Mouse (Mus musculus): ENCODE results near the gene Fam20b. TPM values are rescaled to one million over a fixed set of nuclear protein-coding genes. Genes with fewer than 3 reads are reported as not detected.

Gene Fam20b
- polyA plus RNA-seq, 1 experiment = 27.3 TPM

DNA sequence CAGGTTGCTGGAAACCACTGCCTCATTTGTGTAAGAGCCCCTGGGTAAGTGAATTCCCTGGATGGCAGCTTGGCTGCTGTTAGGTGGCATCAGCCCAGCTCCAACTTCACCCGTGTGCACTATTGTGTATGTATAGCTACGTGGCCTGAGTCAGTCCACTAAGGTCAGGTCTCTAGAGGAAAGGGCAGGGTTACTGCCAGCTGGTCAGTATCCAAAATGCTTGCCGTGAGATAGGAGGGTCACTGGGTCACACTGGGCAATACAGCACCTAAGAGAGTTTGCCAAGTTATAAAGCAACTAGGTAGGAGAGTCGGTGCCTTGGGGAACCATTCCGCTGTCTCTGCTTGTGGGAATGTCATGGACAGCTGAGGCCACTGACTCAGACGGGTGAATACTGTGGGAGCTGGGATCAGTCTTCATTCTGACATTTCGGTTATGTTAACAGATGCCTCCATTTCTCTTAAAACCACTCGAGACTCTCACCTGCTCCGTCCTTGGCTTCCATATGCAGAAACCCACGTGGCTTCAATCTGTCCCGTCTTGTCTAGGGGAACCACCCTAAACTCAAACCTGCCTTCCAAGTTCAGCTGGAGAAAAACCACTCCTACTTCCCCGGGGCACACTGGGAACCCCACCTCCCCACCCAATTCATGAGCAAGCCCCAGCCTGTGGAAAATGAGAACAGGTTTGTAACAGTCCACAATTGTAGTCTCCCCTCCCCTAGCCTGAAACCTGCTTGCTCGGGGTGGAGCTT lies 58.8 kb downstream of the Fam20b start:
- TF ChIP-seq CTCF (IDR thresholded peaks at IDR 0.05; ENCODE audit: low read depth, low read length) (no peak), POLR2A (IDR thresholded peaks at IDR 0.05; ENCODE audit: borderline replicate concordance, low read depth, low read length) (no peak)
- peak overlapping the region; percentile 2; the same call in 1 of the 2 replicates for H3K27ac ChIP-seq (ENCODE audit: insufficient read depth, low read depth, low read length)
- H3K4me1 ChIP-seq (ENCODE audit: control insufficient read depth, insufficient read depth, low read length) = peaks cover 16% of the 10 kb centered on the region
- H3K4me3 ChIP-seq (ENCODE audit: insufficient read depth, low read length) = peak overlapping the region; percentile 14; the same call in 1 of the 2 replicates

DNA sequence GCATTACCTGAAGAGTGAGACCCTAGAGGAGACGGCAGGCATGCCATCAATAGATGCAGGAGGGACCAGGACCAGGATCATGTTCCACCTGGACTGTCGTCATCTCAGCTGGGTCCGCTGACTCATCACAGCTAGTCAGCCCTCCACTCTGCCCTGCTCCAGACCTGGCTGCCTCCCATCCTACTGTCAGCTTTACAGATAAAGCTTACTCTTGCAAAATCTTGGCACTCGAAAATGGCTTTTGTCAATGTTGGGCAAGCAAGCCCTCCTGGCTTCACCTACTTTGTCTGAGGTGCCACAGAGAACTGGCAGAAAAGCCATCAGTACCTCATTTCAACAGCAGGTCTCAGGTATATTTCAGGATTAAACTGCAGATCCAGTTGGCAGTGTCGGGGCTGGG lies 60.2 kb downstream of the Fam20b start:
- H3K4me3 ChIP-seq (ENCODE audit: insufficient read depth, low read length) = no peak overlapping the region
- H3K27ac ChIP-seq (ENCODE audit: insufficient read depth, low read depth, low read length) = no peak overlapping the region
- TF ChIP-seq POLR2A (IDR thresholded peaks at IDR 0.05; ENCODE audit: borderline replicate concordance, low read depth, low read length) = no peak
- no peak for TF ChIP-seq CTCF (IDR thresholded peaks at IDR 0.05; ENCODE audit: low read depth, low read length)
- H3K4me1 ChIP-seq (ENCODE audit: control insufficient read depth, insufficient read depth, low read length) = peaks cover 16% of the 10 kb centered on the region

DNA sequence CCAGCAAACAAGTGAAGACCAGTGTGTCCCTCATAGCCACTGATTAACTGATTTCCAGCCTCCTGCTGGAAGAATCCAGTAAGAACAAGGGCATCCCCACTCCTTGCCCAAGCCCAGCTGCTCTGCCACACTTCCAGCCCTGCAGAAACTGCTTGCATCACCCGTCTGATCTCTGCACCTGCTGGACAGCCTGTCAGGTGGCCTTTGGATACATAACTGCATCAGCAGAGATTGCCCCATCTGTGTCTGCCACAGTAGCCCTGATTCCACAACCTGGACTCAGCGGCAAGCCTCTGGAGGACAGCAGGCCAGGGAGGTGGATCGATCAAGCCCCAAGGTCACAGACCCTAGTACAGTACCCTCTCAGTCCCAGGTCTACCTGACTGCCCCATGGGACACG lies 61.4 kb downstream of the Fam20b start:
- Histone ChIP-seq H3K4me3 (ENCODE audit: insufficient read depth, low read length) (no peak overlapping the region), H3K27ac (ENCODE audit: insufficient read depth, low read depth, low read length) (no peak overlapping the region), H3K4me1 (ENCODE audit: control insufficient read depth, insufficient read depth, low read length) (peaks cover 16% of the 10 kb centered on the region)
- no peak for TF ChIP-seq CTCF (IDR thresholded peaks at IDR 0.05; ENCODE audit: low read depth, low read length)
- TF ChIP-seq POLR2A (IDR thresholded peaks at IDR 0.05; ENCODE audit: borderline replicate concordance, low read depth, low read length) = no peak

DNA sequence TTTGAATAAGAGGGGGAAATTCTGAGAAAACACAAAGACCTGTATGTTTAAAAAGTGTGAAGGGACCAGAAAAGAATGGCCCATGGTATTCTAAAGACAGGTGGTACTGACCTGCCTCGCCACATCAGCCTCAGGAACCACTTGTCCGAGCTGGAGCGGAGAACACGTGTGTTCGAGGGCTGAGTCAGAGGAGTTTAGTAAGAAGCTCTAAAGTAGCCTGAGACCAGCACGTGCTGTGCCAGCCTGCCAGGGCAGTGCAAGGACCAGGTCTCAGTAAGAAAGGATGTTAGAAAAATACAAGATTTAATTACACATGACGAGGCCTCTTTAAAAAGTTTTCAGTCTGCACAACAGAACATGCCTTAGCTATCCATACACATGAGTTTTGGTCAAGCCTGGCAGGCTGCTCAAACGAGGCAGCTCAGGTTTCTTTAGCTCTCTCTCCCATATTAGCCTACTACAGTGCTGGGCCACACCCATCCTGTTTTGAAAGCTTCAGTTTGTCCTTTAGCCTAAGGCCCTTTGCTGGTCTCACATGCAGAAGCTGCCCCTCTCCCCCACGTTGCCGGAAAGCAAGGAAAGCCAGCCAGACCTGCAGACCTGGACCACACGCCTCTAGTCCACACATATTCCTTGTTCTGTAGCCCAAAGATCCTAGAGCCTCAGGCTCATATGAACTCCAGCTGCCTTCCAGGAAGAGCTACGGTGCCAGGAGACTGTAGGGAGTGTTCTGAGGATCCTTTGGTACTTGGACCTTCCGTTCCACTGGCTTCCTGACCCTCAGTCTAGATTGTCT lies 64.0 kb downstream of the Fam20b start:
- no peak overlapping the region for H3K4me3 ChIP-seq (ENCODE audit: insufficient read depth, low read length)
- H3K4me1 ChIP-seq (ENCODE audit: control insufficient read depth, insufficient read depth, low read length) = peaks cover 2% of the 10 kb centered on the region
- no peak for TF ChIP-seq POLR2A (IDR thresholded peaks at IDR 0.05; ENCODE audit: borderline replicate concordance, low read depth, low read length)
- no peak for TF ChIP-seq CTCF (IDR thresholded peaks at IDR 0.05; ENCODE audit: low read depth, low read length)
- H3K27ac ChIP-seq (ENCODE audit: insufficient read depth, low read depth, low read length) = no peak overlapping the region

DNA sequence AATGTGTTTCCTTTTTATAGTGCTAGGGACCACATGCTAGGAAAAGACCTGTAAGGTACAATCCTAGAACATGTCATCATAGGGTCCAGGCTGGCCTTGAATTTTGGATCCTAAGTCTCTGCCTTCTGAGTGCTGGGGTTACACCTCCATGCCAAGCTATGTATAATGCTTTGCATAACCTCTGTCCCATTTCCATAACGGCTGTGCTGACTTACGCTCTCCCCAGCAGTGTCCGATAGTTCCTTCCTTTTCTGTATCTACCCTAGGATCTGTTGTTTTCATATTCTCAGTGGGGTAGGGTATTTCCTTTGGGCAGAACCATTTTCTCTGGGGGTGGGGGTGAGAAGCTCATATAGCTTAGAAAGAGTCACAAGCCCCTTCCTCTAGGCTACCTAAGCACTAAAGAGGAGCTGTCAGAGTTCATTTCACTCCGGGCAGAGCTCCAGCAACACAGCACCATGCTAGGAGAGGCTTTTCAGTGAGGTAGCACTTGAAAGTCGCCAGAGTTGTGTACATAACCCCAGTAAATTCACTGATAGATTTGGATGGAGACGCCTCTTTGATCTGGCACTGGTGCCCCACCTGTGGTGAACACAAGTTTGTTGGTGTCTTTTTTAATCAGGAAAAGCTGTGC lies 66.6 kb downstream of the Fam20b start:
- no peak overlapping the region for H3K4me3 ChIP-seq (ENCODE audit: insufficient read depth, low read length)
- no peak overlapping the region for H3K27ac ChIP-seq (ENCODE audit: insufficient read depth, low read depth, low read length)
- TF ChIP-seq CTCF (IDR thresholded peaks at IDR 0.05; ENCODE audit: low read depth, low read length) = no peak
- no peak for TF ChIP-seq POLR2A (IDR thresholded peaks at IDR 0.05; ENCODE audit: borderline replicate concordance, low read depth, low read length)
- H3K4me1 ChIP-seq (ENCODE audit: control insufficient read depth, insufficient read depth, low read length) = no peaks in the 10 kb centered on the region

DNA sequence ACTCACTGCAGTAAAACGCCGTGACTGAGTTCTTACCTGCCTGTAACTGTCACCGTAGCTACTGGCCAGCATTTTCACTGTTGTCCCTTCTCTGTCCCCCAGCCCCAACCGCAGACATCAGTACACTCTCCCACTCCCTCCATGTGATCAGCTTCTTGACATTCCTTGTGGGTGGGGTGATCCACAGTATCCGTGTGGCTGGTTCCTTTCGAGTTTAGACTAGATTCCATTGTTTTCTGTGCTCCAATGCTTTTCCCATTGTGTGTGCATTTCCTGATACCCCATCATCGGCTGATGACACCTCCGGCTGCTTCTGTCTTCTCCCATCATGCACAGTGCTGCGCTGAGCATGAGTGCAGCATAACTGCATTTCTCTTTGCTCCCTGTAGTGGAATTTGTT lies 68.3 kb downstream of the Fam20b start:
- Histone ChIP-seq H3K27ac (ENCODE audit: insufficient read depth, low read depth, low read length) (no peak overlapping the region), H3K4me1 (ENCODE audit: control insufficient read depth, insufficient read depth, low read length) (no peaks in the 10 kb centered on the region), H3K4me3 (ENCODE audit: insufficient read depth, low read length) (no peak overlapping the region)
- TF ChIP-seq CTCF (IDR thresholded peaks at IDR 0.05; ENCODE audit: low read depth, low read length) (no peak), POLR2A (IDR thresholded peaks at IDR 0.05; ENCODE audit: borderline replicate concordance, low read depth, low read length) (no peak)

DNA sequence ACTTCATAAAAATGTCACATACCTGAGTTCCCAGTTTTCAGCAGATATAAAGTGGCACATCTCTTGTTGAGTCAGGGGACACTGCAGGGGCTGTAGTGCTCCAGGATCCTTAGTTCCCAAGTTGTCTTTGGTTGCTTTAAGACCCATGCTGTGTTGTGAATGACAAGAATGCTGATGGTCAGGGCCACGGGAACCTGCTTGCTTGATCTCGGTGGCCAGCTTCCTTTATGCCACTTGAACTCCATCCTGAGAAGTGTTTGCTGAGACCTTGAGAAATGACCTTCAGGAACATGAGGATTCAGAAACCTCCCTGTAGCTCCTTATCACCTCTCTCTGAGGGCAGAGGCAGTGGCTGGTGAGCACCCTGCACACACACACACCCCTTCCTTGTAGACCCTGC lies 70.2 kb downstream of the Fam20b start:
- TF ChIP-seq POLR2A (IDR thresholded peaks at IDR 0.05; ENCODE audit: borderline replicate concordance, low read depth, low read length) (no peak), CTCF (IDR thresholded peaks at IDR 0.05; ENCODE audit: low read depth, low read length) (no peak)
- Histone ChIP-seq H3K27ac (ENCODE audit: insufficient read depth, low read depth, low read length) (no peak overlapping the region), H3K4me3 (ENCODE audit: insufficient read depth, low read length) (no peak overlapping the region), H3K4me1 (ENCODE audit: control insufficient read depth, insufficient read depth, low read length) (no peaks in the 10 kb centered on the region)

DNA sequence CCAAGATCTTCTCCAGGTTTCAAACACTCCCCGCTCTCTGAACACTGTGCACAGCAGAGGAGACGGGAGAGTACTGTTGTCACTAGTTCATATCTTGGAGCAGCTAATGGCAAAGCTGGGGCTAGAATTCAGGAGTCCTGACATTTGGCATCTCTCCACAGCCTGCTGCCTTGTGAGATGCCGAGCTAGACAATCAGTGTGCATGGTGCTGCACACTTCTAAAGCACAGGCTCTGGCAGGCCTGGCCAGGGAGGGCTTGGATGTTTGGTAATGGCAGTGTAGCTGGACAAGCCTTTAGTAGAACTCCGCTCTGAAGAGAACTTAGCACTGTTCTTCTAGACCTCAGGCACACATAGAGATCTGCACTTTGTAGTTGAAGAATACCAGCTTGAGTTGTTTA lies 72.9 kb downstream of the Fam20b start:
- no peaks in the 10 kb centered on the region for H3K4me1 ChIP-seq (ENCODE audit: control insufficient read depth, insufficient read depth, low read length)
- TF ChIP-seq CTCF (IDR thresholded peaks at IDR 0.05; ENCODE audit: low read depth, low read length) (no peak), POLR2A (IDR thresholded peaks at IDR 0.05; ENCODE audit: borderline replicate concordance, low read depth, low read length) (no peak)
- no peak overlapping the region for H3K4me3 ChIP-seq (ENCODE audit: insufficient read depth, low read length)
- no peak overlapping the region for H3K27ac ChIP-seq (ENCODE audit: insufficient read depth, low read depth, low read length)

DNA sequence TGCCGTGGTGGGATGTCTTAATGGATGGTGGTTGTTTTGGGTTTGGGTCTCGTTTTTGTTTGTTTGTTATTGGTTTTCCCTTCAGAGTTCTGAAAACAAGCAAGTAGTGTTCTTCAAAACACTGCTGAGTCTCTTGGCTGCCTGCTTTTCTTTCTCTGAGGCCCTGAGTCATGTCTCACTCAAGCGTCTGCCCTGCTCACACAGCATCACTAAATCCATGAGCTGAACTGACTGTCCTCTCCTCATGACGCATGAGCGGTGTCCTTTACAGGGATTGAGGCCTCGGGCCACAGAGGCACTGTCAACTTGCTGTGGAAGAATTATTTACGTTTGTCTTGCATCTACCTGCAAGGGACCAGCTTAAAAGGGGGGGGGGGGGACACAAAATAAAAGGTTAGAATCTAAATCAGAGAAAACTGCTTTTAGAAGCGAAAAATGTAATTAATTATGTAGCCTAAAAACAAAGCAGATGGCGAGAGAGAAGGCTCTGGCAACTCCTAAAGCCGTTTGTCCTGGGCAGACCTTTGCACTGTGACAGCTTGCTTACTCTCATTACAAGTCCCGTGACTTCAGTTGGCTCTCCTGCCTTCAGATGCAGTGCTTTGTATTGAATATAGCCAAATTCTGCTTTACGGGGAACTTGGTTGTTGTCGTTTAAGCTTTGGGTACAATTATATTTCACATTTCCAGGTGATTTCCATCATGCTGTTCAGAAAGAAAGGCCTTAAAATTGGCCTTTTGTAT lies 73.9 kb downstream of the Fam20b start:
- H3K27ac ChIP-seq (ENCODE audit: insufficient read depth, low read depth, low read length) = no peak overlapping the region
- no peak overlapping the region for H3K4me3 ChIP-seq (ENCODE audit: insufficient read depth, low read length)
- no peaks in the 10 kb centered on the region for H3K4me1 ChIP-seq (ENCODE audit: control insufficient read depth, insufficient read depth, low read length)
- TF ChIP-seq POLR2A (IDR thresholded peaks at IDR 0.05; ENCODE audit: borderline replicate concordance, low read depth, low read length) = no peak
- no peak for TF ChIP-seq CTCF (IDR thresholded peaks at IDR 0.05; ENCODE audit: low read depth, low read length)
